Mouse (Mus musculus) limb, embryonic 11.5 days (tissue): ENCODE results near the gene Pex14. TPM values are rescaled to one million over a fixed set of nuclear protein-coding genes. Genes with fewer than 3 reads are reported as not detected.

ENCODE experiments used
- ATAC-seq: fragments of 200-750 bp; cut with Nextera tagmentation; 2 replicates; pipeline ENCODE4 v1.8.0; 2017; ENCODE audit warnings: low read depth; ENCODE audit not compliant: insufficient number of reproducible peaks, low FRiP score, low TSS enrichment
- DNase-seq: peaks from one replicate; pipeline ENCODE4 v3.0.0-alpha.2; 2015; ENCODE audit warnings: low spot score
- H3K27ac ChIP-seq: fragments of 300-500 bp; sonication (generic); replicated peaks from 2 replicates; pipeline ENCODE4 v1.5.1; 2014; ENCODE audit warnings: low read depth, mild to moderate bottlenecking, low read length
- H3K27me3 ChIP-seq: fragments of 300-500 bp; sonication (generic); 2 replicates; pipeline ENCODE4 v1.6.1; 2014; ENCODE audit warnings: mild to moderate bottlenecking, low read length, mixed read lengths; ENCODE audit not compliant: control insufficient read depth, insufficient read depth
- H3K36me3 ChIP-seq: fragments of 300-500 bp; sonication (generic); 2 replicates; pipeline ENCODE4 v1.6.1; 2014; ENCODE audit warnings: mild to moderate bottlenecking, low read length, moderate library complexity, mixed read lengths; ENCODE audit not compliant: control insufficient read depth, insufficient read depth
- H3K4me1 ChIP-seq: fragments of 300-500 bp; sonication (generic); 2 replicates; pipeline ENCODE4 v1.6.1; 2014; ENCODE audit warnings: low read length, mixed read lengths; ENCODE audit not compliant: control insufficient read depth, insufficient read depth
- H3K4me2 ChIP-seq: fragments of 300-500 bp; sonication (generic); 2 replicates; pipeline ENCODE4 v1.6.1; 2014; ENCODE audit warnings: low read depth, mild to moderate bottlenecking, moderate library complexity; ENCODE audit not compliant: severe bottlenecking
- H3K4me3 ChIP-seq: fragments of 300-500 bp; sonication (generic); 2 replicates; pipeline ENCODE4 v1.5.1; 2014; ENCODE audit warnings: low read depth, low read length
- H3K9ac ChIP-seq: fragments of 300-500 bp; sonication (generic); 2 replicates; pipeline ENCODE4 v1.6.1; 2014; ENCODE audit warnings: mild to moderate bottlenecking, low read length
- H3K9me3 ChIP-seq: fragments of 300-500 bp; sonication (generic); 2 replicates; pipeline ENCODE4 v1.6.1; 2016; ENCODE audit warnings: low read length; ENCODE audit not compliant: control insufficient read depth
- WGBS: fragments of 180-500 bp; shearing (Covaris S2); extraction: QIAGEN DNeasy Blood & Tissue Kit; methylation state at CpG from one replicate; pipeline ENCODE4 v1.1.7; 2014; 5-methylcytosine and 5-hydroxymethylcytosine counted together
- polyA plus RNA-seq: library from polyadenylated mRNA; unstranded; fragments of >200 nt; fragmentation: Nextera tagmentation; extraction: Ambion mirVana; gene quantifications from 2 replicates; pipeline ENCODE4 v1.2.1, GENCODE M21; 2014

The Pex14 gene
- polyA plus RNA-seq, 1 experiment from 2014 or later, result 41.1 TPM

- no peak overlapping the region for H3K9ac ChIP-seq
- no peaks in the 10 kb centered on the region for H3K36me3 ChIP-seq
- no peaks in the 10 kb centered on the region for H3K9me3 ChIP-seq
- H3K27me3 ChIP-seq, result no peaks in the 10 kb centered on the region
- ATAC-seq, result no peak
- no peak for DNase-seq
- H3K4me2 ChIP-seq, result no peak overlapping the region
- no peak overlapping the region for H3K4me3 ChIP-seq
- H3K27ac ChIP-seq, result no peak overlapping the region
- H3K4me1 ChIP-seq, result peaks cover 69% of the 10 kb centered on the region
- 71% methylated on average over 6 of the region's 6 CpGs for WGBS
Observed at GRCm38 (mm10) chr4:148982274-148982673, 117.4 kb downstream of the Pex14 start.

- peaks cover 45% of the 10 kb centered on the region for H3K4me1 ChIP-seq
Observed at GRCm38 (mm10) chr4:148979837-148980236, 119.8 kb downstream of the Pex14 start.

DNA sequence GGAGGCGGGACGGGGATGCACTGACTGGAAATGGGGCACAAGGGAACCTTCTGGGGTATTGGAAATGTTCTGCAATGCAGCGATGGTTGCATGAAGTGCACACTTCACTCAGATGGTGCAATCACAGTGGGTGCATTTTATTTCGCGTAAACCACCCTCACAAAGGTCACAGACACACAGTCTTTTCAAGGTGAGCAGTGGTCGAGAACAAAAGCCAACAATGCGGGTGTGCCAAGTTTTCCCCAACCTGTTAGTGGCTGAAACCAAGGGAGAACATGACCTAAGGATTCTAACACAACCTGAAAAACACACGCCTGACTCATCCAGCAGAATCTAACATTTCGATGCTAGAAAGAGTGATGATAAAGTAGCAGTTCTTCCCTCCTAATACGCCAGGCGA, 120.8 kb downstream of the Pex14 start:
- ATAC-seq (no peak), DNase-seq (no peak)
- H3K36me3 ChIP-seq, result no peaks in the 10 kb centered on the region
- H3K4me1 ChIP-seq, result peaks cover 37% of the 10 kb centered on the region
- no peaks in the 10 kb centered on the region for H3K9me3 ChIP-seq
- WGBS, result 91% methylated on average over 11 of the region's 11 CpGs
- H3K9ac ChIP-seq, result no peak overlapping the region
- H3K27ac ChIP-seq, result no peak overlapping the region
- H3K4me2 ChIP-seq, result no peak overlapping the region
- H3K27me3 ChIP-seq, result no peaks in the 10 kb centered on the region
- no peak overlapping the region for H3K4me3 ChIP-seq

More at GRCm38 (mm10) chr4:148979837-148980236, 119.8 kb downstream of the Pex14 start:
- Histone ChIP-seq H3K9me3 (no peaks in the 10 kb centered on the region), H3K4me2 (no peak overlapping the region), H3K36me3 (no peaks in the 10 kb centered on the region), H3K4me3 (no peak overlapping the region), H3K9ac (no peak overlapping the region), H3K27me3 (no peaks in the 10 kb centered on the region), H3K27ac (no peak overlapping the region)
- DNase-seq (no peak), ATAC-seq (no peak)
- WGBS, result 62% methylated on average over 11 of the region's 11 CpGs

- WGBS, result 54% methylated on average over 9 of the region's 9 CpGs
- Histone ChIP-seq H3K27ac (no peak overlapping the region), H3K4me3 (no peak overlapping the region), H3K9me3 (no peaks in the 10 kb centered on the region), H3K36me3 (no peaks in the 10 kb centered on the region), H3K9ac (no peak overlapping the region), H3K4me1 (peaks cover 34% of the 10 kb centered on the region), H3K4me2 (no peak overlapping the region), H3K27me3 (no peaks in the 10 kb centered on the region)
- DNase-seq, result no peak
- no peak for ATAC-seq
Observed at GRCm38 (mm10) chr4:148978221-148978855, 121.3 kb downstream of the Pex14 start.

GRCm38 (mm10) chr4:148974833-148975232, 124.8 kb downstream of the Pex14 start:
- ATAC-seq (no peak), DNase-seq (no peak)
- H3K9ac ChIP-seq, result no peak overlapping the region
- no peak overlapping the region for H3K4me2 ChIP-seq
- H3K36me3 ChIP-seq, result 0 out of 2 replicates have a peak, but pooled peaks cover 4% of the 10 kb centered on the region
- peaks cover 36% of the 10 kb centered on the region for H3K4me1 ChIP-seq
- no peak overlapping the region for H3K4me3 ChIP-seq
- H3K9me3 ChIP-seq, result no peaks in the 10 kb centered on the region
- H3K27me3 ChIP-seq, result no peaks in the 10 kb centered on the region
- 81% methylated on average over 7 of the region's 7 CpGs for WGBS
- no peak overlapping the region for H3K27ac ChIP-seq

DNA sequence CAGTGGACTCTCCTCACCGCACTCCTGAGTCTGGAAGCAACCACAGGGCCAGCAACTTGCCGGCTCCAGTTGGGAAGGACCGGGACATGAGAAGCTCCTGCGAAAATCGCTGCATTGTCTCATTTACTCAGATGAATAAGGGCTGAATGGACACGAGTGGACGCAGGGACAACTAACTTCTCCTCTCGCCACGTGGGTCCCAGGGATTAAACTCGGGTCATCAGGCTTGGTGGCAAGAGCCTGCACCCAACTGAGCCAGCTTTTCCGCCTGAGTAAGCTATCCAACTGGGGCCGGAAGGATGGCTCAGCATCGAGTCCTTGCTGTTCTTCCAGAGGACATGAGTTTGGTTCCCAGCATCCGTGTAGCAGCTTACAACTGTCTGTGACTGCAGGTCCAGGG, 126.3 kb downstream of the Pex14 start:
- 0 out of 2 replicates have a peak, but pooled peaks cover 4% of the 10 kb centered on the region for H3K36me3 ChIP-seq
- no peak overlapping the region for H3K4me2 ChIP-seq
- H3K4me1 ChIP-seq, result peaks cover 25% of the 10 kb centered on the region
- H3K9ac ChIP-seq, result no peak overlapping the region
- WGBS, result 80% methylated on average over 14 of the region's 14 CpGs
- no peaks in the 10 kb centered on the region for H3K9me3 ChIP-seq
- H3K27me3 ChIP-seq, result no peaks in the 10 kb centered on the region
- DNase-seq (no peak), ATAC-seq (no peak)
- H3K27ac ChIP-seq, result no peak overlapping the region
- no peak overlapping the region for H3K4me3 ChIP-seq

DNA sequence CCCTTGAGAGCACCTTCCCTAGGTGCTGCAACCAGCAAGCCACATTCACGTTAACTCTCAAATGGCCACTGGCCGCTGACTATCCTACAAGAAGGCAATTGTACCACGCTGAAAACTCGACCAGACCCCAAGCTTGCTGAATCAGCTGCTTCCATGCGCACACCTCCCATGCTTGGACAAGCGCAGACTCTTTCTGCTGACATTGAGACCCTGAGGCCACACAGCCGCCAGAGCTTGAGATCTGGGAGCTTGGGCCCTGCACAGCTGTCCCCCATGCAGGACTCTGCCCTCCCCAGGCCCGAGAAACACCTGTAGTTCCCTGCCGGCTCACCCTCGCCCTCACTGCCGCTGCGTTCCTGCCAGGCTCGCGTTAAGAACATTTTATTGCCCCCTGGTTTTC, 127.0 kb downstream of the Pex14 start:
- Histone ChIP-seq H3K9me3 (no peaks in the 10 kb centered on the region), H3K9ac (no peak overlapping the region), H3K27ac (no peak overlapping the region), H3K4me2 (no peak overlapping the region), H3K27me3 (no peaks in the 10 kb centered on the region), H3K4me3 (no peak overlapping the region), H3K36me3 (0 out of 2 replicates have a peak, but pooled peaks cover 4% of the 10 kb centered on the region), H3K4me1 (peaks cover 22% of the 10 kb centered on the region)
- ATAC-seq (no peak), DNase-seq (no peak)
- WGBS, result 35% methylated on average over 14 of the region's 14 CpGs

GRCm38 (mm10) chr4:148971613-148972242, 127.9 kb downstream of the Pex14 start:
- Histone ChIP-seq H3K4me1 (peaks cover 22% of the 10 kb centered on the region), H3K9ac (no peak overlapping the region), H3K4me3 (no peak overlapping the region), H3K27ac (no peak overlapping the region), H3K27me3 (no peaks in the 10 kb centered on the region), H3K4me2 (no peak overlapping the region), H3K36me3 (0 out of 2 replicates have a peak, but pooled peaks cover 4% of the 10 kb centered on the region), H3K9me3 (no peaks in the 10 kb centered on the region)
- DNase-seq, result no peak
- WGBS, result 72% methylated on average over 3 of the region's 3 CpGs
- ATAC-seq, result no peak
